Mouse (Mus musculus) embryonic stem cell, embryonic (primary cell): Measurements from ENCODE around the gene Taf6.

Experiments
- CTCF ChIA-PET, 4 experiments: fragments of 300-600 bp in 2 of 4; fragments of 350-600 bp in 2 of 4; sonication (Branson Sonifier 250); formaldehyde crosslinking; loops; one replicate each; lab custom pipeline; 2022; ENCODE audit warnings: inconsistent platforms in 2 of 4; lab: Charles Lee
- POLR2A ChIA-PET, 4 experiments: fragments of 300-600 bp in 2 of 4; fragments of 350-600 bp in 2 of 4; sonication (Branson Sonifier 250); formaldehyde crosslinking; loops; one replicate each; lab custom pipeline; 2022; ENCODE audit warnings: antibody characterized with exemption in 4 of 4, inconsistent platforms in 1 of 4; lab: Charles Lee

Gene Taf6

DNA sequence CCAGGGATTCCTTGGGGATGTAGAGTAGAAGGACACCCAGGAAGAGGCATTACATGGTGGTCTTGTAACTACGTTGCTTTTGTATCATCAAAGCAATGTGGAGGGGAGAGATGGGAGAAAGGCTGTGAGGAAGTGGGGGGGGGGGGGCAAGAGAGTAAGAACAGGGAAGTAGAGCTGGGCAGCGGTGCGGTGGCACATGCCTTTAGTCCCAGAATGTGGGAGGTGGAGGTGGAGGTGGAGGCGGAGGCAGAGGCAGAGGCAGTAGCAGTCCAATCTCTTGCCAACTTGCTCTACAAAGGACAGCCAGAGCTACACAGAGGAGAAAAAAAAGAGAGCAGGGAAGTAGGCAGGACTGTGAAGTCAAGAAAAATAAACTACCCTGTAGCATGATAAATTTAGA is 48.7 kb downstream of the Taf6 start:
- CTCF ChIA-PET, result interaction anchor here in 2 of 4 experiments (0.6 to 1.7 kb wide), 3 partner anchors 47 to 680 kb away, joined by 3 to 6 read pairs (median 3); no protein-coding TSS in a partner anchor
- POLR2A ChIA-PET, result interaction anchor here in 3 of 4 experiments (0.6 to 1.2 kb wide), 6 partner anchors 20 to 564 kb away, joined by 3 read pairs; partner anchors contain the start of genes Cops6 (in 1 of the 3) and Zscan21 (in 1 of the 3)

- ChIA-PET CTCF (interaction anchor here in 1 of 4 experiments (1.7 kb wide), 1 partner anchor 252 kb away, joined by 3 read pairs; no protein-coding TSS in a partner anchor), POLR2A (interaction anchor here in 2 of 4 experiments (0.6 to 1.0 kb wide), 4 partner anchors 12 to 362 kb away, joined by 3 read pairs; partner anchors contain the start of gene Zscan21 (in 1 of the 2))
These were observed 49.2 kb downstream of the Taf6 start for GRCm38 (mm10) chr5:138137935-138138549.

- CTCF ChIA-PET, result interaction anchor here in 1 of 4 experiments (1.2 to 1.7 kb wide), 2 partner anchors 47 to 251 kb away, joined by 3 to 4 read pairs; no protein-coding TSS in a partner anchor
These were observed 50.0 kb downstream of the Taf6 start for GRCm38 (mm10) chr5:138137257-138137656.

GRCm38 (mm10) chr5:138132425-138133064 is 54.7 kb downstream of the Taf6 start:
- CTCF ChIA-PET, result no interaction called here
- POLR2A ChIA-PET, result interaction anchor here in 1 of 4 experiments (1.3 to 2.6 kb wide), 3 partner anchors 11 to 47 kb away, joined by 3 to 13 read pairs (median 4); partner anchors contain the start of gene Zkscan1

More at GRCm38 (mm10) chr5:138137257-138137656, 50.0 kb downstream of the Taf6 start:
- POLR2A ChIA-PET, result interaction anchor here in 2 of 4 experiments (0.6 to 1.0 kb wide), 4 partner anchors 10 to 127 kb away, joined by 3 to 5 read pairs (median 4); no protein-coding TSS in a partner anchor
